Mouse (Mus musculus) small intestine, adult 2 months (tissue): ENCODE data around the gene Gm26661. TPM values are rescaled to one million over a fixed set of nuclear protein-coding genes. Genes with fewer than 3 reads are reported as not detected.

Source experiments
- H3K27ac ChIP-seq: fragments of 200-500 bp; 2 replicates; pipeline ENCODE4 v1.5.1; 2012; ENCODE audit warnings: low read depth, low read length, control low read depth, inconsistent platforms; ENCODE audit not compliant: insufficient read depth
- H3K27me3 ChIP-seq: fragments of 200-500 bp; 2 replicates; pipeline ENCODE4 v1.6.1; 2012; ENCODE audit warnings: mild to moderate bottlenecking, moderate library complexity, low read length, inconsistent platforms; ENCODE audit not compliant: control insufficient read depth, insufficient read depth
- H3K36me3 ChIP-seq: fragments of 200-500 bp; 2 replicates; pipeline ENCODE4 v1.6.1; 2012; ENCODE audit warnings: mild to moderate bottlenecking, low read length, control low read depth, inconsistent platforms; ENCODE audit not compliant: control insufficient read depth, insufficient read depth
- H3K4me1 ChIP-seq: fragments of 200-500 bp; 2 replicates; pipeline ENCODE4 v1.6.1; 2012; ENCODE audit warnings: low read length, inconsistent platforms, mixed read lengths; ENCODE audit not compliant: control insufficient read depth, insufficient read depth, insufficient read length
- H3K4me3 ChIP-seq: fragments of 200-500 bp; 2 replicates; pipeline ENCODE4 v1.5.1; 2012; ENCODE audit warnings: low read depth, mild to moderate bottlenecking, control low read depth, inconsistent platforms, low read length, moderate library complexity
- CTCF ChIP-seq: fragments of 200-500 bp; IDR thresholded peaks from 2 replicates; pipeline ENCODE4 v1.5.1; 2012; ENCODE audit warnings: low read depth, mild to moderate bottlenecking, control low read depth, inconsistent platforms, low read length, moderate library complexity, mixed read lengths; ENCODE audit not compliant: insufficient replicate concordance, insufficient read length; ENCODE audit errors: extremely low read depth
- POLR2A ChIP-seq: fragments of 200-500 bp; IDR thresholded peaks from 2 replicates; pipeline ENCODE4 v1.6.1; 2012; ENCODE audit warnings: low read depth, mild to moderate bottlenecking, control low read depth, inconsistent platforms, low read length, moderate library complexity
- WGBS: fragments of 180-500 bp; shearing (Covaris S2); methylation state at CpG from one replicate; pipeline ENCODE4 v1.1.7; 2018; 5-methylcytosine and 5-hydroxymethylcytosine counted together
- polyA plus RNA-seq: library from polyadenylated mRNA; depleted of rRNA; stranded (reverse); fragments of >200 nt; gene quantifications from 2 replicates; pipeline ENCODE4 v1.2.3, GENCODE M21; 2012

Gene Gm26661
- polyA plus RNA-seq, 1 experiment: 0.61 TPM

DNA sequence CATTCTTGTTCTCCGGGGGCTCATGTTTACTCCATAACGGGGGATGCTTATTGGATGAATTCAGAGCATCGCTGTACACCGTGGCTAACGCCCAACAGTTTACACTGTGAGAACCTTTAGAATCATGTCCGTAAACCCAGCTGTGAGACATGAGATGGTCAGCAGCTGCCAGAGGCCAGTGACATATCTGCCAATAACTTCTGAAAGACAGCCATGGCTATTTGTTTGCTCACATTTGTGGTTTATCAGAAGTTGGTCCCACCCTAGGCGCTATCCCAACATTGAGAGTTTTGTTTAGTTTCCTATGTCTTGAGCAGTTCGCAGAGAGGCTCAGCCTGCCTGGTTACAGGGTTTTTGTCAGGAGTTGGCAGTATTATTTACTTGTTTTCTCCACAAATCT lies 30.0 kb downstream of the Gm26661 start:
- Histone ChIP-seq H3K27ac (no peak overlapping the region), H3K4me1 (peaks cover 36% of the 10 kb centered on the region; the same call in 1 of the 2 replicates)
- WGBS: 64% methylated on average over 8 of the region's 8 CpGs

DNA sequence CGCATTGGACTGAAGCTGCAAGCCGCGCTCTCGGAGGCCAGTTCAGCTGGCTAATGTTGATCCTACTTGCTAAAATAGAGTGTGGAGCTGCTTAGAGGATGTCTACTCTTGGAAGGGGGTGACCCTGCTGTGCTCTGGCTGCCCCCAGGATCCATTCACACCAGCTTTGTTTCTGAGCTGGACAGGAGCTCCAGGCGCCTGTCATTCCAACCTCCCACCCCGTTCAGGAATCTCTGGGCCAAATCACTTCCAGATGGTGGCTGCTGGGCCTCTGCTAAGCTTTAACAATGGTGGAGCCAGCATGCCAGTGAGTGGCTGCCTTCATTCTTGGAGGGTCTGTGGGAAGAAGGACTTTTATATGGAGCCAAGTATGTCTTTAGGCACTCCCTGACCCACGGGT lies 31.3 kb downstream of the Gm26661 start:
- H3K27me3 ChIP-seq: no peaks in the 10 kb centered on the region
- H3K36me3 ChIP-seq: no peaks in the 10 kb centered on the region
- no peak for TF ChIP-seq POLR2A
- no peak for TF ChIP-seq CTCF
- WGBS: 66% methylated on average over 7 of the region's 7 CpGs
- H3K4me3 ChIP-seq: no peak overlapping the region
- H3K4me1 ChIP-seq: peaks cover 39% of the 10 kb centered on the region; the same call in 1 of the 2 replicates
- no peak overlapping the region for H3K27ac ChIP-seq

More for the DNA sequence above, 30.0 kb downstream of the Gm26661 start:
- Histone ChIP-seq H3K27me3 (no peaks in the 10 kb centered on the region), H3K4me3 (no peak overlapping the region), H3K36me3 (no peaks in the 10 kb centered on the region)
- no peak for TF ChIP-seq POLR2A
- no peak for TF ChIP-seq CTCF

- 0 out of 2 replicates have a peak overlapping the region, but pooled peaks have one; percentile 10 for H3K4me3 ChIP-seq
- H3K27ac ChIP-seq: peak overlapping the region; percentile 88
- peaks cover 39% of the 10 kb centered on the region; the same call in 1 of the 2 replicates for H3K4me1 ChIP-seq
- H3K27me3 ChIP-seq: no peaks in the 10 kb centered on the region
- H3K36me3 ChIP-seq: no peaks in the 10 kb centered on the region
- 26% methylated on average over 8 of the region's 8 CpGs for whole genome bisulfite sequencing
- TF ChIP-seq POLR2A (no peak), CTCF (no peak)
Observed at GRCm38 (mm10) chr14:7824651-7825268, 33.4 kb downstream of the Gm26661 start.

DNA sequence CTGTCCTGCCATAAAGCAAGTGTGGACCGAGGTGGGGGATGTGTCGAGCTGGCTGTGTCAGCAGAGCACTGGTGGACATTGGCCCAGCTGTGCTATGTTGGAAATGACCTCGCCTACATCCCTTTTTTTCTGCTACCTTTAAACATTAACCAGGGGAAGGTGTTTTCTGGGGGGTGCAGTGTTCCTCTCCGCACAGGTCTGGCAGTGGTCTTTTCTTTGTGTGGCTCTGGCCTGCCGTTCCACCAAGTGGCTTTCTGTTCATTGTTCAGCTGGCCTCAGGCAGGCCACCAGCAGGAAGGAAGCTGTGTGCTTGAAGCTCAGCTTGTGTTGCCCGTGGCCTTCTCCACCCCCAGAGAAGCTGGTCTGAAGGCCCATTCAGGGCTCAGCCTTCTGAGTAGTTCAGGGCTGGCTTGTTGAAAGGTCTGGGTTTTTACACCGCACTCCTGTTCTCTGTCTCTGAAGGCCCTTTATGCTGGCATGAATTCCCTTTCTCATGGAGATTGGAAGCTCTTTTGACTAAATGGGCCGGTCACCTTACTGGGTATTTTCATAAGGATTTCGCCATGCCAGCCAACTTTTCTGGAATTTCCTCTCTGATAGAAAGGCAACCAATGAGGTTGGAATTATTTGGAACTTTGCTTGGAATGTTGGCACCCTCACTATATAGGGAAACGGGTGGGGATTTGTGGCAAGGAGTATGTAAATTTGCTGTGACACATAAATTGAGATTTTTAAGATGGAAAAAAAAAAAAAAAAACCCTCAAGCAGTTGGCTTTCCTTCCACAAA lies 35.0 kb downstream of the Gm26661 start:
- peak overlapping the region; percentile 88 for H3K27ac ChIP-seq
- no peaks in the 10 kb centered on the region for H3K36me3 ChIP-seq
- no peaks in the 10 kb centered on the region for H3K27me3 ChIP-seq
- peak overlapping the region; percentile 44 for H3K4me3 ChIP-seq
- WGBS: 21% methylated on average over 10 of the region's 10 CpGs
- TF ChIP-seq POLR2A: no peak
- TF ChIP-seq CTCF: no peak
- peaks cover 29% of the 10 kb centered on the region; the same call in 1 of the 2 replicates for H3K4me1 ChIP-seq

DNA sequence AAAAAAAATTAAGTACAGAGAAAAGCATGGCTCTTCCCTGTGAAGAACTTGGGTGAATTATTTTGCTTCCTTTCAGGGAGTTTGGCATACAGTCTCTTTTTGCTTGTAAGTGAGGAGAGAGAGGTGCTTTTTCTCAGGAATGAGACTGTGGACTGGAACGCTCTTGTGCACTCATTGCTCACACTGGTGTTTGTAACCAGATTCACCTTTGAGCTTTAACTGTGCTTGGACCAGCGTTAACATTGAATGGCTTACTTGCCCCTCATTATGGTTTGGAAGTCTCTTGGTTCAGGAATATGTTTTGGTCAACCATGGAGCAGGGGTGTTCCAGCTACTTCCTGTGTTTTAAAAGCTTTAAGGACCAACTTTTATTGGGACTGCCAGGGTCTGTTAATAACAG lies 37.8 kb downstream of the Gm26661 start:
- 37% methylated on average over 2 of the region's 2 CpGs for WGBS
- Histone ChIP-seq H3K36me3 (no peaks in the 10 kb centered on the region), H3K4me1 (peaks cover 37% of the 10 kb centered on the region; the same call in 1 of the 2 replicates), H3K27ac (no peak overlapping the region), H3K27me3 (no peaks in the 10 kb centered on the region), H3K4me3 (no peak overlapping the region)
- TF ChIP-seq POLR2A (no peak), CTCF (no peak)

- Histone ChIP-seq H3K27ac (0 out of 2 replicates have a peak overlapping the region, but pooled peaks have one; percentile 15), H3K36me3 (no peaks in the 10 kb centered on the region), H3K4me1 (peaks cover 21% of the 10 kb centered on the region; the same call in 1 of the 2 replicates), H3K27me3 (no peaks in the 10 kb centered on the region), H3K4me3 (no peak overlapping the region)
- no peak for TF ChIP-seq POLR2A
- no peak for TF ChIP-seq CTCF
- WGBS: 39% methylated on average over 1 of the region's 1 CpGs
Observed at GRCm38 (mm10) chr14:7831770-7832439, 40.5 kb downstream of the Gm26661 start.

DNA sequence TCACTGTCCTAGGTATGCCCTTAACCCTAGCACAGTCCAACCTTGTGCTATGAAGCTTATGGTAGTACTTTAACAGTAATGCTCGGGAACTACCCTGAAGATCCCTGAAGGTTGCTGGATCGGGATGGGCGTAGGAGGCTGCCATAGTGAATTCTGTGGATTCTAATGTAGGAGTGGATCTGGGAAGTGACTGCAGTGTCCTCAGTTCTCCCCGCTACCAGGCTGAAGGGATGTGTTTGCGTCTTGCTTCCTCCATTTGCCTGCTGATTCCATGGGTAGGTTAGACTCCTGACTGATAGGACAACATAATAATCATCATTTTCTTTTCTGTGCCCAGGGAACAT lies 41.0 kb downstream of the Gm26661 start:
- no peaks in the 10 kb centered on the region for H3K27me3 ChIP-seq
- WGBS: 97% methylated on average over 5 of the region's 5 CpGs
- H3K4me3 ChIP-seq: no peak overlapping the region
- H3K36me3 ChIP-seq: no peaks in the 10 kb centered on the region
- TF ChIP-seq POLR2A (no peak), CTCF (no peak)
- 0 out of 2 replicates have a peak overlapping the region, but pooled peaks have one; percentile 15 for H3K27ac ChIP-seq
- peaks cover 17% of the 10 kb centered on the region; the same call in 1 of the 2 replicates for H3K4me1 ChIP-seq
